Mouse (Mus musculus): Measurements from ENCODE around the gene Sertad2.

GRCm38 (mm10) chr11:20639918-20640447 is 96.9 kb downstream of the Sertad2 start:
- TF ChIP-seq CTCF (IDR thresholded peaks at IDR 0.05; ENCODE audit: low read depth) (no peak), EP300 (IDR thresholded peaks at IDR 0.05; ENCODE audit: low read depth) (no peak)
